Mouse (Mus musculus) cerebellum, adult 11-12 months (tissue): ENCODE measurements around the gene Usp13.

Experiments
- DNase-seq: peaks from one replicate; pipeline ENCODE4 v3.0.0; 2022

The Usp13 gene

DNA sequence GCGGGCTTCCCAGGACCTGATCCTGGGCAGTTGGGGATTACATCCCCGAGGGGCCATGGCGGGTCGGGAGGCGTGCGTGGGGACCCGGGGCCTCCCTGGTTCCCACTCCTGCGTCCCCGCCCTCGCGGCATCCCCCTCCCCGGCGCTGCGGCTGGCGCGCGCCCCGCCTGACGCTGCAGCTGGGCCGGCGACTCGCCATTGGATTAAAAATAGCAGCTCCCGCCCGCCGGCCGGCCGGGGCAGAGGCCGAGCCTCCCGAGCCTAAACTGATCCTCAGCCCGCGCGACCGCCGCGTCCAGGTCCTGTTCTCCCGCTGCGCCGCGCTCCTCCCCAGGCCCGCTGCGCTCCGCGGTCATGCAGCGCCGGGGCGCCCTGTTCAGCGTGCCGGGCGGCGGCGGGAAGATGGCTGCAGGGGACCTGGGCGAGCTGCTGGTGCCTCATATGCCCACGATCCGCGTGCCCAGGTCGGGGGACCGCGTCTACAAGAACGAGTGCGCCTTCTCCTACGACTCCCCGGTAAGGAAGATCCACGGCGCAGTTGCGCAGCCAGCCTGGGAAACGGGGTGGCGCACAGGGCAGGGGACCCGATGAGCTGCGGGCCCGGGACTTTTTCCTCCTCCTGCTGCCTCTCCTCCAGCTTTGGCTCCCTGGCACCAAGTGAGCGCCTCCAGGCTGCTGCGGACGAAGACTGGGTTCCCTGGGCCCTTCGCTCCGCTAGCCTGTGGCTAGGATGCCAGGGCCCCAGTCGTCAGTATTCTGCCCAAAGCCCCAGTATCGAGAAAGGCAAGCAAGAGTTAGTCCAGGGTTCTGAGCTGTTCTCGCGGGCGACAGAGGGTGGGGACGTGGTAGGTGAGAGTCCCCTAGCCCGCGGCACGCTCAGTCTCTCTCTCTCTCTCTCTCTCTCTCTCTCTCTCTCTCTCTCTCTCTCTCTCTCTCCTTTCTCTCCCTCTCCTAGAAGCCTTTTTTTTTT is at the start of gene Usp13:
Usp13 (plus strand) TSS at position 190 of the 970 bp plus-strand sequence.
- DNase-seq = peak; percentile 74

DNA sequence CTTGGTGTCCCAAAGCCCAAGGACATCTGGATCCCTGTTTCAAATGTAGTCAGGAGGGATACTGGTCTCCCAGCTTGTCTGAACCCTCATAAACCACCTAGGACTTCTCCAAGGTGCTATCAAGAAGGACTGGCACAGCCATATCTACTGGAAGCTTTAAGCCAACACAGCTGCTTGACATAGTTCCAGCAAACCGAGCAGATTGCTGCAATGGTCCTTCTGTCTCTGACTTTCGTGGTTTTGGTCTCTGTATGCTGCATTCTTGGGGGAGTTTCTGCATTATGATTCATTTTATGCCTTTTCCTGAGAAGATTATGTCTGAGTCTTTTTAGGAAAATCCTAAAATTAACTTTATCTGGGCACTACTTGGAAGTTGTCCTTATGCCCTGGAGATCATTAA is 46.6 kb upstream of the Usp13 start:
- DNase-seq = no peak

DNA sequence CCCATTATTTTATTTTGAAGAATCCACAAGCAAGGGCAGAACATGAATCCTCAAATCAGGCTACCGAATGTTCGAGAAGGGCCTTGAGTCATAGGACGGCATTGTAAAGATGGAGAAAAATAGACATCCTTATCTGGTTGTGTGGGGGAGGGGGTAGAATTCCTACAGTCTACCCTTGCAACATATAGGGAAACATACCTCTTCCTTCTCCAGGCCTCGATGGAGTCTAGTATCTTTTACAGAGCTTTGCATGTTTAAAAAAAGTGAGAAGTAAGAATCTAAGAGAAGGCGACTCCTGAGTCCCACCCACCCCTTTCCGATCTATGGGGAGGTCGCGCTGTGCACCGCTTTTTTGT is 367 bp upstream of the Usp13 start:
- DNase-seq = no peak

DNA sequence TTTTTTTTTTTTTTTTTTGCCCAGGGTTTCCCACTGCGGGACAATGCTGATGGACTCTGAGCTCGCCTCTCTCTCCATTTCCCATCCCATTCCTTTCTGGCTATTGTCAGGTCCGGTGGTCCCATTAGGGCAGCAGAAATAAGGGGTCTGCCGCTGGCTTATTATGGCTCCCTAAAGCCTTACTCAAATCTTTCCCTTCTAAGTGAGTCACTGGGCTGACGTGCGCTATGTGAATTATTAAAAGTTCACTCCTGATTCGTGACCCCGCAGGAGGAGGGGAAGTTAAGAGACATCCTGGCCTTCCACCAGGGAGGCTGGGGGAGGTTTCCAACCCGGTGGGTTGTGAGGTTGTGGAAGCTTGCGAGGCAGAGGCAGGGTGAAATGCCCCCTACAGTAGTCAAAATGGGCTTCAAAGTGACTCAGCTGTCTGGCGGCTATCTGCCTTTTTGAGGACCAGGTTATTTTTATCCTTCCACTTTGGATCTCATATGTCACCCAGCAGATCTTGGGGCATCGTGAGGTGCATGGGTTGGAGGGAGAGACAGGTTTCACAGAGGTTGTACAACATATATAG is 1.1 kb downstream of the Usp13 start:
- peak; percentile 22 for DNase-seq

DNA sequence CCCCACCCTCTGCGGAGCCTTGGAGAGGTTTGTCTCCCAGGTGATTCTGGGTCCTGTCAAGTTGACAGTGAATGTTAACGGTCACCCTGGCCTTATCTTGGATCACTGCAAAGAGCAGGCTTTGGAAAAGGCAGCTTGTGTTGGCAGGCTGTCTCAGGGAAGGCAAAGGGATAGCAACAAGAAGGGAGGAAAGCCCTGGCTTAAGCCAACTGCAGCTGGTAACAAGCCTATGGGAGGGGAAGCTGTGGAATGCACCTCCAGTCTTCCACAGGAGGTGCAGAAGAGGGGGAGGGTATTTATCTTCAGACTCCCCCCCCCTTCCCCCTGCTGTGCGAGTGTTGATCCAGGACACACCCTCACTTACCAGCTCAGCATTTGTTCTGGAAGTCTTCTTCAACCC is 5.3 kb downstream of the Usp13 start:
- DNase-seq = no peak

DNA sequence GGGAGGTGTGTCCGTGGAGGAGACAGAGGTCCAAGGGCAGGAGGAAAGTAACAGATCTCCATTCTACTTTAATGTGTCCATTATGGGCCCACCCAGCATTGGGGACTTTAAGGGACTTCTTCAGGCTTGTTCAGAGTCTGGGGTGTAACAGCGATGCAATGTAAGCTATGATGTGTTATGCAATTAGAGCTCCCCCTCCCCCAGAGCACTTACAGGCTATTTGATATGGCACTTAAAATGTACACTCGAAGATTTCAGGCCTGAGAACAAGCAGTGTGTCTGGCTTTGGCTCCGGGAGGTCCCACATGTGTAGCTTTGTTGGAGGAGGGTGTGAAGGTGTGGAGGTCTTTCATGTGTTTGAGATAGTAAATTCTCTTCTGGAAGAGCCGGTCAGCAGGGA is 7.6 kb downstream of the Usp13 start:
- DNase-seq = no peak

DNA sequence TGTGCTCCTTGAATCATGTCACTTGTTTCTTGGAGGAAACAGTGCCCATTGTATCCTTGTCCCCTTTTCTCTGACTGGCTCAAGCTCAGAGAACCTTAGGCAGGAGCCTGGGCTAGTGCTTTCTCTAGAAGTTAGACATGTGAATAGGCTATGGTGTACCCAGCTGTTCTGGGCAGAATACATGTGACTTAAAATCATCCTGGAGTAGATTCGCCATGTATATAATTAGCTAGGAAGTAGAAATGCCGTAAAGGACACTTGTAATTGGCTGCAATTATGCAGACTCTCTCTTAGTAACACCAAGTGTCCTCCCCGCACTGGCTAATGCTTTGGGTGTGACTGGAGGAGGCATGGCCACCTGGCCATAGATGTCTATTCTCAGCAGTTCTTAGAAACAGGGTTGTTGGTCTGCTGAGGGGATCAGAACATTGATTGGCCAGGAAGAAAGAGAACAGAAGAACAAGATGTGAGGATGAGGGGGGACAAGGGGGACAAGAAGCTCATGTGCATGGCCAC is 8.7 kb downstream of the Usp13 start:
- DNase-seq = no peak

DNA sequence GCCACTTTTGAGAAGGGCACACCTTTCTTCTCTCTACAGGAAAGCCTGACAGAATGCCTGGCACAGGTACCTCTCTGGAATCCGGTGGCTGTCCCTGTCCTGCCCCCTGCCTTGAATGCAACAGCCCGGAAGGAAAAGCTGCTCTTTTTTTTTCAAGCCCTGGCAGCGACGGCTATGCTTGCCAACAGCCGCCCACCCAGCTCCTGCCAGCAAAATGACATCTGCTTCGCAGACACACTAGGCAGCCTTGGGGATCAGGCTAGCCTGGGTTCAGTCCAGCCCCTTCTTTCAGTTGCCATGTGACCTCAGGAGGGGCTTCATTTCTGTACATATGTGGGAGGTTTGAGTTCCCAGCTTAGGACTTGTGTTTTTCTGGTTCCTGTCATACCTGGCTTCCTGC is 9.4 kb downstream of the Usp13 start:
- peak; percentile 59 for DNase-seq

DNA sequence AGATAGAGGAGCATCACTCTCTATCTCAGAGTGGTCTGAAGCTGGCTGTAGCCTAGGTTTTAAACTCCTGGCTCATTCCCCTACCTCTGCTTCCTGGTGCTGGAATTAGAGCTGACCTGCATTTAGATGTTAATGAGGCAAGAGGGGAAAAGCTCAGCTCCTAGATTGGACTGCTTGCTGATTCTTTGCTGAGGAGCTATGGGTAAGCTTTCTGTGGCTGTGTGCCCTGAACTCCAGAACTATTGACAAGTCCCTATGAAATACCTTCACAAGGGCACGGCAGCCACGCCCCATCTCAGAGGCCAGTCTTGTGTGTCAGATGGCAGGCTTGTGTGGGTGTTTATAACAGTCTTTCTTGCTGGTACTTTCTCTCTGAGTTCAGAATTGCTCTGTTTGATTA is 16.5 kb downstream of the Usp13 start:
- DNase-seq = no peak

DNA sequence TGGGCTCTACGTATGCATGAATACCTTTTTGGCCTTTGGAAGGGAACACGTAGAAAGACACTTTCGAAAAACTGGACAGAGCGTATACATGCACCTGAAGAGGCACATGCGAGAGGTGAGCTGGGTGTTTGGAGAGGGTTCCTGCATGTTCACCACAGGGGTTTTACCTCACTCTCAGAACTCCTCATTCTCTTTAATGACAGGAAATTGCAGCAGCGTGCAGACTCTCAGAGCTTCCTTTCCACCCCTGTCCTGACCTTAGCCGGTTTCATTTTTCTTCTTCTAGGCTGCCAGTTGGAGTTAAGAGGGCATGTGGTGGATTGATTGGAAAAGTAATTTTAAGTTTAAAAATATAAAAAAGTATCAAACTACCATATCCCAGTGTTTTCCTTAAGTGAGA is 20.5 kb downstream of the Usp13 start:
- DNase-seq = no peak

DNA sequence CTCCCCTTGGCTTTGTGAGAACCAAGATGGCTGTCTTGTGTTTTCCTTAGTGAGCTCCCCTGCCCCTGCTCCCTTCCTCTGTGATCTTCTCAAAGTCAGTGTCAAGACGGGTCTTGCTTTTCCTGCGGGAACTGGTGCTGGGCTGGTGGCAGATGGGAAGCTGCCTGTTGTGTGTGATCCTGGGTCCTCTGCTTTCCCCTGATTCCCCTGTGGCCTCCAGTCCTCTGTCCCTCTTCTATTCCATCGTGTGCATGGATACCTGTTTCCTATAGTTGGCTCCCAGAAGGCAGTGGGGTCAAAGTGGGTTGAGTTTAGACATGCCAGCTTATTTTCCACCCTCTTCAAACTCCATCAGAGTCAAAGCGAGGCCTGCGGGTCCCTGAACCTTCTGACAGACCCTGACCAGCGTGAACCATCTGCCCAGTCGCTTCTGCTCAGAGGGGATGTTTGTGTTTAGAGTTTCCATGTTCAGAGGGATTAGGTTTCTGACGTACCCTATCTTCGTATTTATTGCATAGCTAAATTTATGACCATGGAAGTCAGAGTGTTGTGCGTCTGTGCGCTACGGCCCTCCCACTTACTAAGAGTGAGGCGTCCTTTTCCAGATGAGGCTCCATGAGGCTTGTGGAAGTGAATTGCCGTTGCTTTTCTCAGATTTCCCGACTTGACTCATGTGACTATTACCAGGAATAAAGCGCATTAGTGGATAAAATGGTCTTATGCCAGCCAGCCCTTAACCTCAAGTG is 39.2 kb downstream of the Usp13 start:
- DNase-seq = no peak

DNA sequence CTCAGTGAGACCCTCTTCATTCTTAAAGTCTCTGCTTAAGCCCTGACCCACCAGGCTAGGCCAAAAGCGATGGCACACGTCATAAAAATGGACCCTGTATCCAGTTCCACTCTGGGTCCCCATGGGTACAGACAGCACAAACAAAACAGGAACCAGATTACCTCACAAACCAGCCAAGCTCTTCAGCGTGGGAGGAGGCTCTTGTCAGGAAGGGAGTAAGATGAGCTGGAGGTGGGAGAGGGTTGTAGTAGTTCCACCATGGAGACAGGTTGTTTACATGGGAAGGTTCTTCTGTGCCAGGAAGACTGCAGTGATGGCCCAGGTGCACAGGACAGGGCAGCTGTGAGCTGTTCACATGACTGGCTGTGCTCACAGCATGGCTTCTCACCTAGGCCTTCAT is 53.7 kb downstream of the Usp13 start:
- DNase-seq = no peak

DNA sequence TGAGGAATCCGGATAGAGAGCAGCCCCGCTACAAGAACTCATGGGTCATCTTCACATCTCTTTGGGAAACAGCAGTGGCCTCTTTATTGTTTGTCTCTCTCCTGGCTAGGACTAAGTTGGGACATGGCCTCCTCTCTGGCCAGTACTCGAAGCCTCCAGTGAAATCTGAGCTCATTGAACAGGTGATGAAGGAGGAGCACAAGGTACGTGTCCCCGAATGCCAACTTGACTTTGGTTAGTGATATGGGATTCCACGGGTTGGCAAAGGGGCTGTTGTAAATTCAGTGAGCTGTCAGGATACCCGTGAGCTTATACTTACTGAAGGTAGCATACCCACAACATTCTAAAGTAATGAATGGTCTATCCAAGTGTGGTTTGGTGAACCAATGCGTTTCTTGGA is 69.0 kb downstream of the Usp13 start:
- no peak for DNase-seq

DNA sequence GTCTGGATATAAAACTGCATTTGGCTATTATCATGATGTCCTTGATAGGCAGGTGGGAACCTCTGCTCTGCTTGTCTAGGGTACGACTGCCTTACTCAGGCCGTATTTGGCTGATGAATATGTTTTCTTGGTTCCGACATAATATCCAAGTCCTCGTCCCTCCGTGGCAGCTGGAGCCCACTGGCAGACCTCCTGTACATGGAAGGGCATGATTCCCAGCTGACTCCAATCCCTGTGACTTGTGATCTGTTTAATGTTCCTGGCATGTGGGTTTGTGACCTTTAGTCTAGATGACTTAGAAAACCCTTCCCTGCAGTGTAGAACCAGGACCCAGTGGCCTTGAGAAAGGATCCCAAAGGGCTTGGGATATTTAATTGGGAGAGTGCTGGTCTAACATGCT is 71.5 kb downstream of the Usp13 start:
- DNase-seq = no peak

DNA sequence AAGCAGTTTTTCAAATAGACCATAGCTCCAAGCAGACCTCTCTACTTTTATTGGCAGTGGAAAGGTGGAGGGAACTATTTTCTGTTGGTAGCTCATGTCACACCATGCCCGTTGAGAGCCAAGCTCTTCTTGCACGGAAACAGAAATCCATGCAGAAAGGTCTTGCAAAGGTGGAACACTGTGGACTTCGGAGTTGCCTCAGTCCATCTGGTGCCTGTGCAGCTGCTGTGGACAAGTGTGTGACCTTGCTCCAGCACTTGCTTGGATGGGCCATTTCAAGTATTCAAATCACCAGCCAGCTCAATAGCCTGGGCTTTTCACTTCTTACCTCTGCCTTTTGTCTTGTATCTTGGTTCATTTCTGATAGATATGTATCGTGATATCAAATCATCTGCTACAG is 72.8 kb downstream of the Usp13 start:
- DNase-seq = no peak

DNA sequence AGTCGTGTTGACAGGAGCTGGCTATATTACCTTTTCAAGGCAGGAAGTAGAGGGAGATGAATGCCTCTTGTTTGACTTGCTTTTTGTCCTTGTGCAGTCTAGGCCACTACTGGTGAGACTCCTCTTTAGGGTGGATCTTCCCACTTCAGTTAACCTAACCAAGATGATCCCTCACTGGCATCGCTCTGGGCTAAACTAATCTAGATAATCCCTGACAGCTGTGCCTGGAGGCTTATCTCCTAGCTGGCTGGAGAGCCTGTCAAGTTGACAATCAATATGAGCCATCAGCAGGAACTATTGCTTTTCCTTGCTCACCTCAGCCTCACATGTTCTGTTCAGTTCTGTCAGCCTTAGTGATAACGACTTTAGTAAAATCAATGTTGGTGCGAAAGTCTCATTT is 86.1 kb downstream of the Usp13 start:
- DNase-seq = no peak

DNA sequence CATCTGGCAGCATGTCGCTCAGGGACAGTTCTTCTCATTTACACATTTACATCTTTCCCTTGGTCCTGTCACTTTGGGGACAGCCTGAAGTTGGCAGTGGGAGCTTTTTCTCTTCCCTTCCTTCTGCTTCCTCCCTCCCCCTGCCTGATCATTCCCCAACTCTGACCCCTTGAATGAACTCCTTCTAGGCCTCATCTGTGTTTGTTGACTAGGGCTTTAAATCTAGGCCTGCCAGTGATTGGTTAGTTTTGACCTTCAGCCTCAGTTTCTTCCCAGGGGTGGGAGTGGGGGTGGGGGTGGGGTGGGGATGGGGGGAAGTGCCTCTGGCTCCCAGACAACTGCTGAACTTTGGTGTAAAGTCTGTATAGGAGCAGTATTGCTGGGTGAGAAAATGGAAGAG is 87.3 kb downstream of the Usp13 start:
- DNase-seq = no peak

DNA sequence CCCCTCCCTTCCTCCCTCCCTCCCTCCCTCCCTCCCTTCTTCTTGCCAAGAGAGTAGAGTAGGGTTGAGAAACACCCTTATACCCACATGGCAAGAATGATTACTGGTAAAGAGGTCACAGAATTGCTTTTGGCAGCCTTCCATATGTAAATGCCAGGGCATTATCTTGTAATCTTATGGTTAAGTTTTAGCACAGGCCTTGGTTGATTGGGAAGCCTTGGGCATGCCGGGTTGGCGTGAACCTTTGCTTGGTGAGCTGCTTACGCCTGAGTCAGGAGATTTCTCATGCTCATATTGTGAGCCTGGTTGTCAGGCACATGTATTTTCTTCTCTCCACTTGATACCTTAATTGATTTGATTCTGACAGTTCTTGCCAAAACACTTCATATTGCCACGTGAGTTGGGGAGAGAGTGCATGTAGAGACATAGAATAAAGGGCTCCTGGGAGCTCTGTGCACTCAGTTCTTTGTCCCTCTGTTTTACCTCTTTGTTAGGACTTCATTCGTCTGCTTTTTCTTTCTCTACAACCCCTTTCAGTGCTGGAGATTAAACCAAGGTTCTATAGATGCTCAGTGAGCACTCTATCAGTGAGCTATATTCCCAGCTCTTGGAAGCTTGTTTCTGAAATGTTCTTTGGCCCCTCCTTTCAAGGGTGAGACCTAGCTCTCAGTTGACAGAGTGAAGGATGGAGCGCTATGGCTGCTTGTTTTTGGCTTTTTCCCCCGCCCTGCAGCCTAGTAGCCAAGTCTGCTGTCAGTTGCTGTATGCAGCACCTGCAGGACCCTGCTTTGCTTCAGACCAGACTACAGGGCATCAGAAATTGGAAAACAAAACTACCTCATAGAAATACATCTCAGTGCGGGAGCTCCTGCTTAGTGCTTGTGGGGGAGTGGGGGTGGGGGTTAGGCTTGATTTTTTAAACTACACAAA is 88.8 kb downstream of the Usp13 start:
- DNase-seq = no peak

DNA sequence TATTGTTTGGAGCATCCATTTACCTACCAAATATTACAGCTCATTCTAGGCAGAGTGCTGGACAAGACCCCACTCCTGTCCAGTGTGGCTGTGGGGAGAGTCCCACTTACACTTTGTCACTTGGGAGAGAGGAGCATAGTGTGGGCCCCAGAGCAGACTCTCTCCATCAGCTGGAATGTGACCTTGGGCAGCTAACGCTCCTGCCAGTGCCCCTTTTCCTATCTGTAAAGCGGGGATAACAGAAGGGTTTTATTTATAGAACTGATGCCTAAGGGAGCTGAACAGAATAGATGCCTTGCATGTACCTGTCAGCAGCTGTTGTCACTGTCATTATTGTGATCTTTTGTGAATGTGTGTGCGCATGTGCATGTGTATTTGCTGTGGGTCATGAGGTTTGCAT is 91.1 kb downstream of the Usp13 start:
- no peak for DNase-seq

DNA sequence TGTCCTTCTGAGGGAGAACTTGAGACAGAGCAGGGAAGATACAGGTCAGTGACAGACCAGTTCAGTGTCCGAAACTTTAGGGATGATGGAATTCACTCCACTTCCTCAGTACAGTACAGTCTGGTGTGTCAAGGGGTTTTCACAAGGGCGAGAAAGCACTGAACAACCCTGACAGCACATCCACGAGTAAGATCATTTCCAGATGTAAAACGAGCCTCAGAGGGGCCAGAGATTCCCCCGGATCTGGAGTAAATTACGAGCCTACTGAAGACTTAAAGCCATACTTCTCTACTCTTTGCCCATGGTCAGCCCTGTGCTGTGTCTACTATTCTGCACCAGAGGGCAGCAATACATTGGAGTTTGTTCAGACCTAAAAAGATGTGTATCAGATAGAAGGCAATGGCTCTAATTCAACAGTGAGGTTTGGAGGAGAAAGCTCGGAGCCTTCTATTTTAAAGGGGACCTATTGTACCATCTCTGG is 92.8 kb downstream of the Usp13 start:
- no peak for DNase-seq

DNA sequence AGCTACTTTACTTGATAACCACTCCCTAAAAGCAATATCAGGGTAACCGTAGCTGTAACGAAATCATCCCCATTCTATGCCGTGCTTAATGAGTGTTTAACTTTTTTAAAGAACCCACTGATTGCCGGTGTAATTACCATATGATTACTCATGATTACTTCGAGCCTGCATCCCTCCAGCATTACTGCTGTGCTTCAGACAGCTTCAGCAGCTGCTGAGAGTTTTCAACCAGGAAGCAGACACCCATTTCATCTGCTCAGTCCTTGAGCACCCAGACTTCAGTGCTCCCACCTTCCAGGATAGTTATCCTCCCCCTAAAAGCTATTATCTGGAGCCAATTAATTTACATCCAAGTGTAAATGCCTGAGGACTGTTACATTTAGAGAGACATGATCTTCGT is 106.8 kb downstream of the Usp13 start:
- DNase-seq = no peak

DNA sequence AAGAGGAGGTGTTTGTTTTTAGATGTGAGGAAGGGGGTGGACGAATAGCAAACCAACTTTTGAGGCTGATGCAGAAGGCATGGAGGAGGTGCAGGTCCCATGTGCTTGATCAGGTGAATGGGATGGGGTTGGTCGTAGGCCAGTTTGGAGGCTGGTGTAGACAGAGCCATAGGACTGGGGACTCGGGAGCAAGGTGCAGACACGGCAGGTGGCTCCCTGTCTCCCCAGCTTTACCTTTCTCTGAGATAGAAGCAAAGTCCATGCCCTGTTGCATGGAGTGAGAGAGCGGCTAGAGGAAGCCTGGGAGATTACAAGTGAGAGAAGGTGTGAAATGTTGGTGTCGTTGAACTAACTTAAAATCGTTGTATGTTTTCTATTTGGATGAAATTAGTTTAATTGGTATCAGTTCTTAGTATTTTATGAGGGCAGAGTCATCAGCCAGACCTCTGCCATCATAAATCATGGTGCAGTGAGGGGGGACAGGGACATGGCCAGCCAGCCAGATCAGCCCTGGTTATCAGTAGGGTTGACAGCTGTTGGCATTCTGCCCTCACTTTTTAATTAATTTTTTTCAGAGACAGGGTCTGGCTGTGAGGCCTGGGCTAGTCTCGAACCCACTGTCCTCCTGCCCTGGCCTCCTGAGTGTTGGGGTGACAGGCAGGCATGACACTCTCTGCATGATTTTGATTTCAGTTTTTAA is 122.6 kb downstream of the Usp13 start:
- no peak for DNase-seq
